Mouse (Mus musculus) liver, postnatal 0 days (tissue): Measurements from ENCODE around the gene 4930455H04Rik. TPM values are rescaled to one million over a fixed set of nuclear protein-coding genes. Genes with fewer than 3 reads are reported as not detected.

Experiments
- ATAC-seq: fragments of 200-750 bp; cut with Nextera tagmentation; 2 replicates; pipeline ENCODE4 v1.8.0; 2017; ENCODE audit warnings: mild to moderate bottlenecking, moderate library complexity
- DNase-seq: peaks from one replicate; pipeline ENCODE4 v3.0.0-alpha.2; 2016
- H3K27ac ChIP-seq: fragments of 300-500 bp; sonication (generic); 2 replicates; pipeline ENCODE4 v1.5.1; 2014; ENCODE audit warnings: antibody characterized with exemption, moderate library complexity, mild to moderate bottlenecking, low read depth
- H3K27me3 ChIP-seq: fragments of 300-500 bp; sonication (generic); 2 replicates; pipeline ENCODE4 v1.6.1; 2014; ENCODE audit warnings: low read length, control low read depth, mixed read lengths; ENCODE audit not compliant: insufficient read depth
- H3K36me3 ChIP-seq: fragments of 300-500 bp; sonication (generic); replicated peaks from 2 replicates; pipeline ENCODE4 v1.6.1; 2014; ENCODE audit warnings: mild to moderate bottlenecking, control low read depth, low read length, moderate library complexity, mixed read lengths; ENCODE audit not compliant: insufficient read depth
- H3K4me1 ChIP-seq: fragments of 300-500 bp; sonication (generic); 2 replicates; pipeline ENCODE4 v1.6.1; 2014; ENCODE audit warnings: antibody characterized with exemption, mild to moderate bottlenecking, control low read depth; ENCODE audit not compliant: insufficient read depth
- H3K4me2 ChIP-seq: fragments of 300-500 bp; sonication (generic); 2 replicates; pipeline ENCODE4 v1.6.1; 2014; ENCODE audit warnings: low read depth, mild to moderate bottlenecking, low read length, moderate library complexity, mixed read lengths
- H3K4me3 ChIP-seq: fragments of 300-500 bp; sonication (generic); 2 replicates; pipeline ENCODE4 v1.5.1; 2014; ENCODE audit warnings: low read depth, low read length
- H3K9ac ChIP-seq: fragments of 300-500 bp; sonication (generic); replicated peaks from 2 replicates; pipeline ENCODE4 v1.6.1; 2014; ENCODE audit warnings: mild to moderate bottlenecking, moderate library complexity
- H3K9me3 ChIP-seq: fragments of 300-500 bp; sonication (generic); 2 replicates; pipeline ENCODE4 v1.6.1; 2016; ENCODE audit warnings: mild to moderate bottlenecking, control low read depth, low read length, mixed read lengths
- CTCF ChIP-seq: sonication (generic); IDR thresholded peaks from 2 replicates; pipeline ENCODE4 v1.5.1; 2016; ENCODE audit warnings: antibody characterized with exemption, low read depth
- EP300 ChIP-seq: IDR thresholded peaks from 2 replicates; pipeline ENCODE4 v1.6.1; 2016; ENCODE audit warnings: antibody characterized with exemption, low read depth, mild to moderate bottlenecking
- WGBS: fragments of 180-500 bp; shearing (Covaris S2); extraction: QIAGEN DNeasy Blood & Tissue Kit; methylation state at CpG from one replicate; pipeline ENCODE4 v1.1.7; 2014; ENCODE audit not compliant: insufficient replicate concordance; 5-methylcytosine and 5-hydroxymethylcytosine counted together
- polyA plus RNA-seq: library from polyadenylated mRNA; unstranded; fragments of >200 nt; fragmentation: Nextera tagmentation; extraction: Ambion mirVana; gene quantifications from 2 replicates; pipeline ENCODE4 v1.2.1, GENCODE M21; 2015

4930455H04Rik gene
- polyA plus RNA-seq, 1 experiment from 2014 or later, result not detected

GRCm38 (mm10) chr3:117007340-117007739 is 39.3 kb downstream of the 4930455H04Rik start:
- Histone ChIP-seq H3K4me2 (no peak overlapping the region), H3K9me3 (no peaks in the 10 kb centered on the region), H3K4me1 (no peaks in the 10 kb centered on the region), H3K9ac (no peak overlapping the region), H3K4me3 (no peak overlapping the region), H3K27ac (no peak overlapping the region), H3K36me3 (no peaks in the 10 kb centered on the region), H3K27me3 (no peaks in the 10 kb centered on the region)
- 80% methylated on average over 6 of the region's 6 CpGs for WGBS
- DNase-seq (no peak), ATAC-seq (no peak)
- TF ChIP-seq CTCF (no peak), EP300 (no peak)

- TF ChIP-seq CTCF (no peak), EP300 (no peak)
- Histone ChIP-seq H3K4me1 (no peaks in the 10 kb centered on the region), H3K27ac (no peak overlapping the region), H3K4me3 (no peak overlapping the region), H3K9me3 (no peaks in the 10 kb centered on the region), H3K4me2 (no peak overlapping the region), H3K9ac (no peak overlapping the region), H3K27me3 (no peaks in the 10 kb centered on the region), H3K36me3 (no peaks in the 10 kb centered on the region)
- DNase-seq, result no peak
- 73% methylated on average over 6 of the region's 6 CpGs for WGBS
- no peak for ATAC-seq
Observed at GRCm38 (mm10) chr3:117010182-117010581, 42.1 kb downstream of the 4930455H04Rik start.

GRCm38 (mm10) chr3:117020319-117020718 is 52.3 kb downstream of the 4930455H04Rik start:
- TF ChIP-seq CTCF (no peak), EP300 (no peak)
- Histone ChIP-seq H3K9me3 (no peaks in the 10 kb centered on the region), H3K27me3 (no peaks in the 10 kb centered on the region), H3K4me2 (no peak overlapping the region), H3K27ac (no peak overlapping the region), H3K4me1 (peaks cover 3% of the 10 kb centered on the region; the same call in 1 of the 2 replicates), H3K9ac (no peak overlapping the region), H3K4me3 (no peak overlapping the region), H3K36me3 (no peaks in the 10 kb centered on the region)
- DNase-seq (no peak), ATAC-seq (no peak)
- 81% methylated on average over 3 of the region's 3 CpGs for WGBS

- H3K27me3 ChIP-seq, result no peaks in the 10 kb centered on the region
- no peak for ATAC-seq
- no peaks in the 10 kb centered on the region for H3K36me3 ChIP-seq
- H3K9me3 ChIP-seq, result no peaks in the 10 kb centered on the region
- no peak overlapping the region for H3K4me3 ChIP-seq
- no peak overlapping the region for H3K9ac ChIP-seq
- no peak overlapping the region for H3K27ac ChIP-seq
- no peak overlapping the region for H3K4me2 ChIP-seq
- no peak for DNase-seq
- 66% methylated on average over 7 of the region's 7 CpGs for WGBS
- H3K4me1 ChIP-seq, result peaks cover 3% of the 10 kb centered on the region; the same call in 1 of the 2 replicates
- TF ChIP-seq CTCF (no peak), EP300 (no peak)
Observed at GRCm38 (mm10) chr3:117021907-117022306, 53.8 kb downstream of the 4930455H04Rik start.

GRCm38 (mm10) chr3:117024111-117024510 is 56.0 kb downstream of the 4930455H04Rik start:
- TF ChIP-seq EP300, result no peak
- TF ChIP-seq CTCF, result no peak
- Histone ChIP-seq H3K9ac (no peak overlapping the region), H3K9me3 (no peaks in the 10 kb centered on the region), H3K4me2 (no peak overlapping the region), H3K4me3 (no peak overlapping the region), H3K4me1 (peaks cover 3% of the 10 kb centered on the region; the same call in 1 of the 2 replicates), H3K27ac (no peak overlapping the region), H3K36me3 (no peaks in the 10 kb centered on the region), H3K27me3 (no peaks in the 10 kb centered on the region)
- 56% methylated on average over 1 of the region's 1 CpGs for WGBS
- ATAC-seq (peak; percentile 80), DNase-seq (no peak)

- peaks cover 3% of the 10 kb centered on the region; the same call in 1 of the 2 replicates for H3K4me1 ChIP-seq
- 73% methylated on average over 5 of the region's 5 CpGs for WGBS
Observed at GRCm38 (mm10) chr3:117024557-117024956, 56.5 kb downstream of the 4930455H04Rik start.

More at GRCm38 (mm10) chr3:117024557-117024956, 56.5 kb downstream of the 4930455H04Rik start:
- Histone ChIP-seq H3K4me2 (no peak overlapping the region), H3K27ac (no peak overlapping the region), H3K36me3 (no peaks in the 10 kb centered on the region), H3K4me3 (no peak overlapping the region), H3K9me3 (no peaks in the 10 kb centered on the region), H3K9ac (no peak overlapping the region), H3K27me3 (no peaks in the 10 kb centered on the region)
- no peak for TF ChIP-seq CTCF
- peak; percentile 51; the same call in 1 of the 2 replicates for TF ChIP-seq EP300
- peak; percentile 84 for ATAC-seq
- peak; percentile 26 for DNase-seq
